Mouse (Mus musculus) cerebellum, postnatal 4 days (tissue): ENCODE measurements around the gene Gnai1.

Source experiments
- DNase-seq, 2 experiments: peaks; one replicate each; pipeline ENCODE4 v3.0.0; 2022; ENCODE audit warnings: low spot score in 2 of 2, mixed read lengths in 1 of 2

Gene Gnai1

GRCm38 (mm10) chr5:18288079-18288478 lies 72.1 kb downstream of the Gnai1 start:
- no peak for DNase-seq

GRCm38 (mm10) chr5:18282095-18282494 lies 78.1 kb downstream of the Gnai1 start:
- no peak for DNase-seq

- no peak for DNase-seq
Observed at GRCm38 (mm10) chr5:18274352-18274940, 85.7 kb downstream of the Gnai1 start.

GRCm38 (mm10) chr5:18273291-18274284 lies 86.6 kb downstream of the Gnai1 start:
- DNase-seq, result no peak

- DNase-seq, result no peak
Observed at GRCm38 (mm10) chr5:18250379-18251017, 109.7 kb downstream of the Gnai1 start.

GRCm38 (mm10) chr5:18249132-18249531 lies 111.0 kb downstream of the Gnai1 start:
- no peak for DNase-seq

GRCm38 (mm10) chr5:18229396-18229795 lies 130.8 kb downstream of the Gnai1 start:
- DNase-seq, result no peak

GRCm38 (mm10) chr5:18228866-18229265 lies 131.3 kb downstream of the Gnai1 start:
- DNase-seq, result no peak

GRCm38 (mm10) chr5:18220873-18221272 lies 139.3 kb downstream of the Gnai1 start:
- DNase-seq, result peak in 1 of 2 experiments; percentile 15

GRCm38 (mm10) chr5:18218292-18218691 lies 141.9 kb downstream of the Gnai1 start:
- no peak for DNase-seq

GRCm38 (mm10) chr5:18217856-18218255 lies 142.3 kb downstream of the Gnai1 start:
- no peak for DNase-seq
